Mouse (Mus musculus): Measurements from ENCODE around the gene Enc1. TPM values are rescaled to one million over a fixed set of nuclear protein-coding genes. Genes with fewer than 3 reads are reported as not detected.
"Not testable (repeated sequence)": the region's sequence is repeated elsewhere in the genome, so short reads cannot be mapped to it uniquely, and the experiment has no call there.

Gene Enc1
- polyA plus RNA-seq, 1 experiment, result 8.5 TPM

GRCm38 (mm10) chr13:97259271-97259670, 18.4 kb downstream of the Enc1 start:
- Histone ChIP-seq H3K27me3 (ENCODE audit: control insufficient read depth, insufficient read depth, low read length) (no peaks in the 10 kb centered on the region), H3K36me3 (ENCODE audit: control insufficient read depth, insufficient read depth, low read length) (no peaks in the 10 kb centered on the region), H3K4me1 (ENCODE audit: control insufficient read depth, insufficient read depth, low read length) (peaks cover 4% of the 10 kb centered on the region), H3K27ac (ENCODE audit: control insufficient read depth, insufficient read depth, low read depth, low read length) (no peak overlapping the region), H3K4me3 (ENCODE audit: control insufficient read depth, low read depth, low read length) (no peak overlapping the region)
- TF ChIP-seq POLR2A (IDR thresholded peaks at IDR 0.05; ENCODE audit: control insufficient read depth, low read depth, low read length) (no peak), CTCF (IDR thresholded peaks at IDR 0.05; ENCODE audit: control insufficient read depth, insufficient read depth, insufficient replicate concordance, low read depth, low read length) (no peak)

DNA sequence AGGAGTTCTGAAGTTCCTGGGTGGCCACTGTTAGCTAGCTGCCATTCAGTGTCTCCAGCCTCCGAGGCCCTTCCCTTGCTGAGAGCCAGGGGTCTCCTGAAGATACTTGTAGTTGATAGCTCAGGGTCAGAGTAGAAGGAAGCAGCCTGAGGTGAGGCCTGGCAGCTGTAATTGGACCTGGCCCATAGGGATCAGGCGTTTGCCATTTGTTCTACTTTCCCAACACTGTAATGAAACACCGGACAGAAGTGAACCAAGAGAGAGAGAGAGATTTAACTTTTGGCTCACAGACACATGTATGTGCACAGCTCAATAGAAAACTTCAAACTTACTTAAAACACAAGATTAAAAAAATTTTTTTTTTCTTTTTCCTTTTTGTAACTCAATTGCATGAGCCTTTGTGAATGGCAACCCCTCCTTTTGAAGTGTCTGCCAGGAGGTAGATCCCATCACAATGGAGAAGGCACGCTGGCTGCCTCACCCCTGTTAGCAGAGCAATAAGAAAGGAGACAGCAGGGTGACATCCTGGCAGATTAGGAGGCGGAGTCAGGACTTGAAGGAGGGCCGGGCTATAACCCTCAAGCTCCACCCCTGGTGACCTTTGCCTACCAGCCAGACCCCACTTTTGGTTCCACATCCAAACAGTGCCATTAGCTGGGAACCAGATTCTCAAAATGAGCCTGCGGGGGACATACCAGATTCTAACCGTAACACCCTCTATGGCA, 19.7 kb downstream of the Enc1 start:
- H3K4me3 ChIP-seq (ENCODE audit: control insufficient read depth, low read depth, low read length), result no peak overlapping the region
- no peaks in the 10 kb centered on the region for H3K36me3 ChIP-seq (ENCODE audit: control insufficient read depth, insufficient read depth, low read length)
- H3K4me1 ChIP-seq (ENCODE audit: control insufficient read depth, insufficient read depth, low read length), result peaks cover 4% of the 10 kb centered on the region
- TF ChIP-seq POLR2A (IDR thresholded peaks at IDR 0.05; ENCODE audit: control insufficient read depth, low read depth, low read length) (no peak), CTCF (IDR thresholded peaks at IDR 0.05; ENCODE audit: control insufficient read depth, insufficient read depth, insufficient replicate concordance, low read depth, low read length) (no peak)
- no peaks in the 10 kb centered on the region for H3K27me3 ChIP-seq (ENCODE audit: control insufficient read depth, insufficient read depth, low read length)
- no peak overlapping the region for H3K27ac ChIP-seq (ENCODE audit: control insufficient read depth, insufficient read depth, low read depth, low read length)

GRCm38 (mm10) chr13:97261549-97261948, 20.6 kb downstream of the Enc1 start:
- no peak for TF ChIP-seq POLR2A (IDR thresholded peaks at IDR 0.05; ENCODE audit: control insufficient read depth, low read depth, low read length)
- TF ChIP-seq CTCF (IDR thresholded peaks at IDR 0.05; ENCODE audit: control insufficient read depth, insufficient read depth, insufficient replicate concordance, low read depth, low read length), result no peak
- peaks cover 4% of the 10 kb centered on the region for H3K4me1 ChIP-seq (ENCODE audit: control insufficient read depth, insufficient read depth, low read length)

GRCm38 (mm10) chr13:97262676-97263075, 21.8 kb downstream of the Enc1 start:
- H3K27me3 ChIP-seq (ENCODE audit: control insufficient read depth, insufficient read depth, low read length), result no peaks in the 10 kb centered on the region
- no peak overlapping the region for H3K27ac ChIP-seq (ENCODE audit: control insufficient read depth, insufficient read depth, low read depth, low read length)
- H3K4me1 ChIP-seq (ENCODE audit: control insufficient read depth, insufficient read depth, low read length), result no peaks in the 10 kb centered on the region
- H3K36me3 ChIP-seq (ENCODE audit: control insufficient read depth, insufficient read depth, low read length), result no peaks in the 10 kb centered on the region
- no peak overlapping the region for H3K4me3 ChIP-seq (ENCODE audit: control insufficient read depth, low read depth, low read length)
- TF ChIP-seq CTCF (IDR thresholded peaks at IDR 0.05; ENCODE audit: control insufficient read depth, insufficient read depth, insufficient replicate concordance, low read depth, low read length) (no peak), POLR2A (IDR thresholded peaks at IDR 0.05; ENCODE audit: control insufficient read depth, low read depth, low read length) (no peak)

More at GRCm38 (mm10) chr13:97261549-97261948, 20.6 kb downstream of the Enc1 start:
- no peaks in the 10 kb centered on the region for H3K36me3 ChIP-seq (ENCODE audit: control insufficient read depth, insufficient read depth, low read length)
- H3K27ac ChIP-seq (ENCODE audit: control insufficient read depth, insufficient read depth, low read depth, low read length), result no peak overlapping the region
- no peak overlapping the region for H3K4me3 ChIP-seq (ENCODE audit: control insufficient read depth, low read depth, low read length)
- H3K27me3 ChIP-seq (ENCODE audit: control insufficient read depth, insufficient read depth, low read length), result no peaks in the 10 kb centered on the region

- H3K27ac ChIP-seq (ENCODE audit: control insufficient read depth, insufficient read depth, low read depth, low read length); H3K4me3 ChIP-seq (ENCODE audit: control insufficient read depth, low read depth, low read length); H3K27me3 ChIP-seq (ENCODE audit: control insufficient read depth, insufficient read depth, low read length); H3K36me3 ChIP-seq (ENCODE audit: control insufficient read depth, insufficient read depth, low read length); H3K4me1 ChIP-seq (ENCODE audit: control insufficient read depth, insufficient read depth, low read length): not testable (repeated sequence)
Measured at GRCm38 (mm10) chr13:97265534-97265933, 24.6 kb downstream of the Enc1 start.

DNA sequence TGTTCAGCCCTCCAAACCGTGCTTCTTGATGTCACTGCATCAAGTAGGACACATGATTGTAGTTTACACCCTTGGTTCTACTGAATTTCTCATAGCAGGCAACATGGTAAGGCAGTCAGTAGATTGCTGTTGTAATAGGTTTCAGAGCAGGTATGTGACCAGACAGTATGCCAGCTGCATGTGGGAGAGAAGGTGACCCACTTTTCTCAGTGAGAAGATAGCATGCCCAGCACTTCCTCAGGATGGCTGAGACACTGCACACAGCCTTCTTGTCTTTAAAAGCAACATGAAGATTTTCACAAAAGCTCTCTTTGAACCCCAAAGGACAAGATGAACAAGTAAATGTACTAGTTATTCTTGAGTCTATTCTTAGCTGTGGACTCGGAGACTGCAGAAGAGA, 29.8 kb downstream of the Enc1 start:
- no peaks in the 10 kb centered on the region for H3K36me3 ChIP-seq (ENCODE audit: control insufficient read depth, insufficient read depth, low read length)
- no peak overlapping the region for H3K27ac ChIP-seq (ENCODE audit: control insufficient read depth, insufficient read depth, low read depth, low read length)
- H3K4me1 ChIP-seq (ENCODE audit: control insufficient read depth, insufficient read depth, low read length), result no peaks in the 10 kb centered on the region
- no peak for TF ChIP-seq CTCF (IDR thresholded peaks at IDR 0.05; ENCODE audit: control insufficient read depth, insufficient read depth, insufficient replicate concordance, low read depth, low read length)
- TF ChIP-seq POLR2A (IDR thresholded peaks at IDR 0.05; ENCODE audit: control insufficient read depth, low read depth, low read length), result no peak
- H3K4me3 ChIP-seq (ENCODE audit: control insufficient read depth, low read depth, low read length), result no peak overlapping the region
- no peaks in the 10 kb centered on the region for H3K27me3 ChIP-seq (ENCODE audit: control insufficient read depth, insufficient read depth, low read length)

DNA sequence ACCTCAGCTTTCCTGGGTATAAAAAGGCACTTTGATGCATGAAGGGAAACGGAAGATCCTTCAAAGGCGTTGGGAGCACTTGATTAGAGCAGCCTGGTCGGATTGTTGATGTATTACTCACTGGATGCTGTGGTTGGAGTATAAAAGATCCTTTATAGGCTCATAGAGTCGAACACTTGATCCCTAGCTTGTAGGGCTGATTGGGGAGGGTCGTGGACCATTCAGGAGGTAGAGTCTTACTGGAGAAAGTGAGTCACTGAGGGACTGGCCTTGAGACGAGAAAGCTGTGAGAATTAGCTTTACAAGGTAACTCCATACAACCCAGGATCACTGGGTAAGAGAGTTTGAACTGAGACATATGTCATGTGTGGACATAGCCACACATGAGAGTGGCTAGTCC, 30.7 kb downstream of the Enc1 start:
- no peak overlapping the region for H3K4me3 ChIP-seq (ENCODE audit: control insufficient read depth, low read depth, low read length)
- no peaks in the 10 kb centered on the region for H3K4me1 ChIP-seq (ENCODE audit: control insufficient read depth, insufficient read depth, low read length)
- no peak overlapping the region for H3K27ac ChIP-seq (ENCODE audit: control insufficient read depth, insufficient read depth, low read depth, low read length)
- TF ChIP-seq POLR2A (IDR thresholded peaks at IDR 0.05; ENCODE audit: control insufficient read depth, low read depth, low read length) (no peak), CTCF (IDR thresholded peaks at IDR 0.05; ENCODE audit: control insufficient read depth, insufficient read depth, insufficient replicate concordance, low read depth, low read length) (no peak)
- H3K36me3 ChIP-seq (ENCODE audit: control insufficient read depth, insufficient read depth, low read length), result no peaks in the 10 kb centered on the region
- no peaks in the 10 kb centered on the region for H3K27me3 ChIP-seq (ENCODE audit: control insufficient read depth, insufficient read depth, low read length)

GRCm38 (mm10) chr13:97274757-97275156, 33.9 kb downstream of the Enc1 start:
- Histone ChIP-seq H3K27ac (ENCODE audit: control insufficient read depth, insufficient read depth, low read depth, low read length) (no peak overlapping the region), H3K27me3 (ENCODE audit: control insufficient read depth, insufficient read depth, low read length) (no peaks in the 10 kb centered on the region), H3K36me3 (ENCODE audit: control insufficient read depth, insufficient read depth, low read length) (no peaks in the 10 kb centered on the region), H3K4me1 (ENCODE audit: control insufficient read depth, insufficient read depth, low read length) (no peaks in the 10 kb centered on the region), H3K4me3 (ENCODE audit: control insufficient read depth, low read depth, low read length) (no peak overlapping the region)
- TF ChIP-seq POLR2A (IDR thresholded peaks at IDR 0.05; ENCODE audit: control insufficient read depth, low read depth, low read length) (no peak), CTCF (IDR thresholded peaks at IDR 0.05; ENCODE audit: control insufficient read depth, insufficient read depth, insufficient replicate concordance, low read depth, low read length) (no peak)

All from testis, adult 2 months (tissue).